Mouse (Mus musculus) forebrain, embryonic 13.5 days (tissue): Measurements from ENCODE around the gene Spns3. TPM values are rescaled to one million over a fixed set of nuclear protein-coding genes. Genes with fewer than 3 reads are reported as not detected.

Experiments
- ATAC-seq: fragments of 200-750 bp; cut with Nextera tagmentation; 2 replicates; pipeline ENCODE4 v1.8.0; 2017
- H3K27ac ChIP-seq: fragments of 300-500 bp; sonication (generic); 2 replicates; pipeline ENCODE4 v1.5.1; 2015; ENCODE audit warnings: inconsistent platforms, mild to moderate bottlenecking, moderate library complexity
- H3K27me3 ChIP-seq: fragments of 300-500 bp; sonication (generic); 2 replicates; pipeline ENCODE4 v1.6.1; 2015; ENCODE audit warnings: mild to moderate bottlenecking, inconsistent platforms
- H3K36me3 ChIP-seq: fragments of 300-500 bp; sonication (generic); 2 replicates; pipeline ENCODE4 v1.6.1; 2015; ENCODE audit warnings: mild to moderate bottlenecking, inconsistent platforms; ENCODE audit not compliant: poor library complexity, severe bottlenecking
- H3K4me1 ChIP-seq: fragments of 300-500 bp; sonication (generic); 2 replicates; pipeline ENCODE4 v1.6.1; 2015; ENCODE audit warnings: inconsistent platforms
- H3K4me2 ChIP-seq: fragments of 300-500 bp; sonication (generic); 2 replicates; pipeline ENCODE4 v1.6.1; 2015; ENCODE audit warnings: inconsistent platforms, mild to moderate bottlenecking, moderate library complexity
- H3K4me3 ChIP-seq: fragments of 300-500 bp; sonication (generic); 2 replicates; pipeline ENCODE4 v1.5.1; 2015; ENCODE audit warnings: mild to moderate bottlenecking, inconsistent platforms
- H3K9ac ChIP-seq: fragments of 300-500 bp; sonication (generic); 2 replicates; pipeline ENCODE4 v1.6.1; 2015; ENCODE audit warnings: mild to moderate bottlenecking, inconsistent platforms
- H3K9me3 ChIP-seq: fragments of 300-500 bp; sonication (generic); replicated peaks from 2 replicates; pipeline ENCODE4 v1.6.1; 2016; ENCODE audit warnings: inconsistent platforms
- WGBS: fragments of 180-500 bp; shearing (Covaris S2); methylation state at CpG from one replicate; pipeline ENCODE4 v1.1.7; 2015; 5-methylcytosine and 5-hydroxymethylcytosine counted together
- polyA plus RNA-seq: library from polyadenylated mRNA; unstranded; fragments of >200 nt; fragmentation: Nextera tagmentation; extraction: Ambion mirVana; gene quantifications from 2 replicates; pipeline ENCODE4 v1.2.1, GENCODE M21; 2015

Spns3 gene
- polyA plus RNA-seq, 1 experiment from 2014 or later: not detected

DNA sequence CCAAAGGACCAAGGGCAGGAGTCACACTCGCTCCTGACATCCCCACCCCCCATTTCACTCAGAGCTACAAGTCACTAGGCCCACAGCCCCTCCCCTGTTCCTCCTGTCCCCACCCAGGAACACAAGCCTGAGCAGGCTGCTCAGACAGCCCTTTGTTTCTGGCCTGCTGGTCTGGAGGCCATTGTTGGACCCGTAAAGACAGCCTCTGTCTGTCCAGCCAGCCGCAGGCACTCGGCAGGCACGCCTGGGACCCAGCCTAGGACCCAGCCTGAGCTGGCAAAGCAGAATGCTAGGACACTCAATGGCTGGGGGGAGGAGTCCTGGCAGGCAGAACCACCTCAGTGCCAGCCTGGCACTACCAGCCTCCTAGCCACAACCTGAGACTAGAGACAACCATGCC, 94.6 kb downstream of the Spns3 start:
- H3K4me2 ChIP-seq: no peak overlapping the region
- H3K27me3 ChIP-seq: no peaks in the 10 kb centered on the region
- H3K4me1 ChIP-seq: 0 out of 2 replicates have a peak, but pooled peaks cover 9% of the 10 kb centered on the region
- no peak overlapping the region for H3K4me3 ChIP-seq
- ATAC-seq: peak; percentile 41; the same call in 1 of the 2 replicates
- WGBS: 34% methylated on average over 5 of the region's 5 CpGs
- no peak overlapping the region for H3K9ac ChIP-seq
- H3K9me3 ChIP-seq: no peaks in the 10 kb centered on the region
- H3K27ac ChIP-seq: no peak overlapping the region
- H3K36me3 ChIP-seq: peaks cover 37% of the 10 kb centered on the region

DNA sequence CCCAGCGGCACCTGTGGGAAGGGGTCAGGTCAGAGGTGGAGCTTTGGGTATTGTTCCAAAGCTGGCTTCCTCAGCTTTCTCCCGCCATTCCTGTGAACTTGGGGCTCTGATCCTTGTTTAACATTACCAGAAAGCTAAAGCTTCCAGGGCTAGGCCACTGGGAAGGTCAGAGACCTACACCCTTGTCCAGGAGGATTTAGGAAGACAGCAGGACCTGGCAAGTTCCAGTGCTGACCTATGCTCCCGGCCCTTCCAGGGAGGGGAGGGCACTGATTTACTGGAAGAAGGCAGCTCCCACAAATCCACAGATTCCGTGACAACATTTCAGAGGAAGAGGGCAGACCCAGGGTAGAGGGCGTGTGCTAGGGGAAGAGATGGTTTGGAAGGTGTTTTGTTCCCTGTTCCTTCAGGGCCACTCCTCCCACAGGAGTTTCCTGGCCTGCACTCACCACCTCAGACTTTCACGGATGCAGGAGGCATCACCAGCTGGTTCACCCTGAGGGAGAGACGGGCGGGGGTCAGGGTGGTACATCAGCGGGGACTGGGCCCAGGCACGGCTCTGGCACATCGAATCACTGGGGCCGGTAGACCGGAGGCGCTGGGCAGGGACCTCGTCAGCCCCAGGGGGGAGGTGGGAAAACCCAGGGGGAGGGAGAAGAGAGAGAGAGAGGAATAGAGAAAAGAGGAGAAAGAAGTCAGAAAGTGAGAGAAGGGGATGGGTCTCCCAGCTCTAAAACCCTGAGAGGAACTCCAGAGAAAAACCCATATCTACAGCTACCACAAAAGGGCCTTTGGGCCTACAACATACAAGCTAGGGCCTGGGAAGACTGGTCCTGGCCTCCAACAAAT, 97.0 kb downstream of the Spns3 start:
- Histone ChIP-seq H3K9me3 (no peaks in the 10 kb centered on the region), H3K4me1 (0 out of 2 replicates have a peak, but pooled peaks cover 9% of the 10 kb centered on the region), H3K36me3 (peaks cover 61% of the 10 kb centered on the region), H3K27ac (no peak overlapping the region), H3K27me3 (no peaks in the 10 kb centered on the region), H3K4me3 (no peak overlapping the region), H3K4me2 (no peak overlapping the region), H3K9ac (no peak overlapping the region)
- no peak for ATAC-seq
- WGBS: 65% methylated on average over 15 of the region's 15 CpGs

GRCm38 (mm10) chr11:72452140-72452665, 98.1 kb downstream of the Spns3 start:
- Histone ChIP-seq H3K9me3 (no peaks in the 10 kb centered on the region), H3K9ac (no peak overlapping the region), H3K4me2 (no peak overlapping the region), H3K27ac (no peak overlapping the region), H3K4me3 (no peak overlapping the region), H3K27me3 (no peaks in the 10 kb centered on the region), H3K36me3 (peaks cover 72% of the 10 kb centered on the region), H3K4me1 (0 out of 2 replicates have a peak, but pooled peaks cover 9% of the 10 kb centered on the region)
- WGBS: 92% methylated on average over 3 of the region's 3 CpGs
- no peak for ATAC-seq

- no peak overlapping the region for H3K9ac ChIP-seq
- H3K9me3 ChIP-seq: no peaks in the 10 kb centered on the region
- no peak overlapping the region for H3K4me3 ChIP-seq
- no peak for ATAC-seq
- H3K36me3 ChIP-seq: peaks cover 100% of the 10 kb centered on the region
- H3K27ac ChIP-seq: no peak overlapping the region
- no peaks in the 10 kb centered on the region for H3K27me3 ChIP-seq
- no peak overlapping the region for H3K4me2 ChIP-seq
- WGBS: 85% methylated on average over 8 of the region's 8 CpGs
- H3K4me1 ChIP-seq: peaks cover 5% of the 10 kb centered on the region
Measured at GRCm38 (mm10) chr11:72447475-72447874, 102.8 kb downstream of the Spns3 start.

DNA sequence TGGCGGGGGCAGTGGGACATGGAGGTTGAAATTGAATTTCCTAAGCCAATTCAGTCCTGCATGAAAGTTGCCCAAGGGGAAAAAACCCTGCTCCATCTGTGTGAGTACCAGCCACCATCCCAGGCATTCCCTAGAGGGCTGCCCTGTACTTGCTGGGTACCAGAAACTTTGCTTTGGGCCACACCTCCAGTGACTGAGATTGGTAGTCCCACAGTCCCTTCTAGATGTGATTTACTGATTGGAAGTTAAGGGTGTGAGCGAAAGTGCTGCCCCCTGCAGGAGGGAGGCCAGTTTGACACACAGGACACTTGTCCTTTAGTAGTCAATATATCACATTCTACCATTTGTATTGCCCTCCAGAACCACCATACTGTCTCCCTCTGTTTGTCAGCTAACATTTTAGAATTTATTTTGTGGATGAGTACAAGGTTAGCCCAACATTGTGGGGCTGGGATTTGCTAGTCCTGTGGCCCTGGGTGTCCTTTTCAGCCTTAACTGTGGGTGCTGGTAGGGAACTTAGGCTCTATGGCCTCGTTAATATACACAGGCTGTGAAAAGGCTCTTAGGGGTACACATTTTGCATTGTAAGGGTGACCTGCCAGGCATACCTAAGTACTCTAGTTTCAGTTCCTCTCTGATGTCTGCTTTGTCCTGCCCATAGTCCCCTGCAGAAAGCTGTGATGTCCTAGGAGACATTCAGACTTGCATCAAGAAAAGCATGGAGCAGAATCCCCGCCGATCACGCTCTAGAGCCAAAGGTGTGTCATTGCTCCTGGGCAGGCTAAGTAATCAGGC, 103.8 kb downstream of the Spns3 start:
- no peak overlapping the region for H3K4me2 ChIP-seq
- no peak overlapping the region for H3K4me3 ChIP-seq
- H3K9me3 ChIP-seq: no peaks in the 10 kb centered on the region
- H3K27ac ChIP-seq: no peak overlapping the region
- 88% methylated on average over 6 of the region's 6 CpGs for WGBS
- peaks cover 15% of the 10 kb centered on the region for H3K4me1 ChIP-seq
- H3K27me3 ChIP-seq: no peaks in the 10 kb centered on the region
- no peak overlapping the region for H3K9ac ChIP-seq
- peaks cover 95% of the 10 kb centered on the region for H3K36me3 ChIP-seq
- ATAC-seq: no peak

Other genes with a start within 250 kb of the Spns3 start
- 0.98 and 1.8 TPM in 2 replicates for gene Xaf1, start 248.9 kb downstream of the Spns3 start, polyA plus RNA-seq
- gene Fbxo39, start 236.1 kb downstream of the Spns3 start, polyA plus RNA-seq: not detected in 2 replicates
- 6.4 and 9.1 TPM in 2 replicates for gene Tekt1, start 188.1 kb downstream of the Spns3 start, polyA plus RNA-seq
- gene Smtnl2, start 138.8 kb downstream of the Spns3 start, polyA plus RNA-seq: 2.2 and 2.6 TPM in 2 replicates
- gene Ggt6, start 115.0 kb downstream of the Spns3 start, polyA plus RNA-seq: not detected in 2 replicates
- 111 and 122 TPM in 2 replicates for gene Mybbp1a, start 109.2 kb downstream of the Spns3 start, polyA plus RNA-seq
- gene Spns2, start 60.6 kb downstream of the Spns3 start, polyA plus RNA-seq: 3.5 and 3.6 TPM in 2 replicates
- gene Ube2g1, start 56.8 kb upstream of the Spns3 start, polyA plus RNA-seq: 100 and 104 TPM in 2 replicates
- gene Ankfy1, start 139.5 kb upstream of the Spns3 start, polyA plus RNA-seq: 21.3 and 25.5 TPM in 2 replicates
- gene Cyb5d2, start 245.6 kb upstream of the Spns3 start, polyA plus RNA-seq: 5.9 and 7.3 TPM in 2 replicates
- 10.8 and 12.0 TPM in 2 replicates for gene Zzef1, start 245.7 kb upstream of the Spns3 start, polyA plus RNA-seq